Mouse (Mus musculus) CD4-positive naive resting alpha-beta T cell, adult 76 days (primary cell): ENCODE measurements around the gene Olfr187. TPM values are rescaled to one million over a fixed set of nuclear protein-coding genes. Genes with fewer than 3 reads are reported as not detected.

Source experiments
- total RNA-seq: library from RNA; stranded (reverse); gene quantifications from one replicate; pipeline ENCODE4 v1.2.4, GENCODE M21; 2023

The Olfr187 gene
- not detected for total RNA-seq

DNA sequence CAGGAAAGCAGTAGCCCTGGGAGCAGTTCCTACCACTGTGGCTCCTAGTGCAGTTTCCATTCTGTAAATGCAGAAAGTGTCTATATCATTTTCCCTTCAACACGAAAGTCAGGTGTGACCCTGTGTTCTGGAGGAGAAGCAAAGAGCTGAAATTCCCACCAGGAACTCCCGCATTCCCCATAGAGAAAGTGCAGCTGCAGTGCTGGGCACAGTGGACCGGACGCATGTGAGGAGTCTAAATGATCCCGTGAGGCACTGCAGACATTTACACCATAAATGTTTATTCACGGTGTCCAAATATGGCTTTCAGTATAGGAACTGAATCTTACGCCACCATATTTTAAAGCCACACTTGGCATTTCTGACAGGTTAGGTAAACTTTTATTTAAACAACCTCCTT is at the start of gene Olfr187:
TSS of gene Olfr187 (minus strand) at position 58 of the 400 bp plus-strand sequence.

GRCm38 (mm10) chr16:59077905-59078304 is 38.3 kb upstream of the Olfr187 start, which contains the start of gene Olfr190:
TSS of gene Olfr190 (minus strand) at chr16:59078005.

DNA sequence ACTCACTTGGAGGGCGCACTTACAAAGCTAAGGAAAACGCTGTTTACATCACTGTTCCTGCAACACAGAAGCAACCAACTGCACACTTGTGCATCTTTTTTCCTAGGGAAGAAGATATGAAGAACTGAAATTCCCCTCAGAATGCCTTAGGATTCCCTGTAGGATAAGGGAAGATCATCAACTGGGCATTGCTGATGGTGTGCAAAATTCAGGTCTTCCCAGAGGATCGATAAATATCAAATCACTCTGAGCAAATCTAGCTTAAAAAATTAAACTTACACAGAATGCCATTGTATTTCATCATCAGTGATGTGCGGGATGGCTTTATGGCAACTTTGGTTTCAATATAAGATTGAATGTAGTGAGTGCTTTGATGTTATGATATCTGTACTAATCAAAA is 9.4 kb downstream of the Olfr187 start, which contains the start of gene Olfr186:
TSS of gene Olfr186 (minus strand) at position 101 of the 400 bp plus-strand sequence.

DNA sequence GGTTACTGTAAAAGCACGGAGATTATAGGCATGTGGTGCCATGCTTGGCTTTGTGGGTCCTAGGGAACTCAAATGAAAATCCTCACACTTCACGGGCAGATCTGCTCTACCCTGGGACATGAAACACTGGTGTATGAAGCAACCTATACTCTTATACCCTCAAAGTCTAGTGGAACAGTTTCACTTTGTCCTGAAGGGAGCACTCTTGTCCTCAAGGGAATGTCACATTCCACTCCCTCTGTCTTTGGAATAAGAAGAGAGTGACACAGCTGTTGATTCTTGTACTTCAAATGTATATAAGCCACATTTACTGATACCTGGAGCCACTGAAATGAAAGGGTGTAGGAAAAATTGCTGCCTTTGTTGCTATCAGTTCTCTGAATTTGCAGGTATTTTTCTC is 44.5 kb downstream of the Olfr187 start, which contains the start of gene Olfr183:
TSS of gene Olfr183 (plus strand) at position 301 of the 400 bp plus-strand sequence.

Other genes starting within 250 kb of the Olfr187 start
- gene Olfr173, start 239.5 kb downstream of the Olfr187 start, total RNA-seq: not detected
- not detected for gene Olfr175-ps1, start 213.0 kb downstream of the Olfr187 start, total RNA-seq
- gene Olfr177, start 165.0 kb downstream of the Olfr187 start, total RNA-seq: not detected
- gene Olfr178, start 147.7 kb downstream of the Olfr187 start, total RNA-seq: not detected
- not detected for gene Olfr181, start 111.0 kb downstream of the Olfr187 start, total RNA-seq
- not detected for gene Olfr180, start 110.4 kb downstream of the Olfr187 start, total RNA-seq
- gene Olfr183, start 44.4 kb downstream of the Olfr187 start, total RNA-seq: not detected
- gene Olfr186, start 9.5 kb downstream of the Olfr187 start, total RNA-seq: not detected
- gene Olfr190, start 38.2 kb upstream of the Olfr187 start, total RNA-seq: not detected
- not detected for gene Olfr191, start 50.1 kb upstream of the Olfr187 start, total RNA-seq
- not detected for gene Olfr193, start 72.1 kb upstream of the Olfr187 start, total RNA-seq
- not detected for gene Olfr194, start 81.3 kb upstream of the Olfr187 start, total RNA-seq
- gene Olfr195, start 107.3 kb upstream of the Olfr187 start, total RNA-seq: not detected
- gene Olfr196, start 130.7 kb upstream of the Olfr187 start, total RNA-seq: not detected
- gene Olfr198, start 163.8 kb upstream of the Olfr187 start, total RNA-seq: not detected
- gene Olfr199, start 180.0 kb upstream of the Olfr187 start, total RNA-seq: not detected
- gene Olfr201, start 232.9 kb upstream of the Olfr187 start, total RNA-seq: not detected
- not detected for gene Olfr202, start 247.0 kb upstream of the Olfr187 start, total RNA-seq